Mouse (Mus musculus): ENCODE results near the gene Rnaseh2c.

Rnaseh2c gene

DNA sequence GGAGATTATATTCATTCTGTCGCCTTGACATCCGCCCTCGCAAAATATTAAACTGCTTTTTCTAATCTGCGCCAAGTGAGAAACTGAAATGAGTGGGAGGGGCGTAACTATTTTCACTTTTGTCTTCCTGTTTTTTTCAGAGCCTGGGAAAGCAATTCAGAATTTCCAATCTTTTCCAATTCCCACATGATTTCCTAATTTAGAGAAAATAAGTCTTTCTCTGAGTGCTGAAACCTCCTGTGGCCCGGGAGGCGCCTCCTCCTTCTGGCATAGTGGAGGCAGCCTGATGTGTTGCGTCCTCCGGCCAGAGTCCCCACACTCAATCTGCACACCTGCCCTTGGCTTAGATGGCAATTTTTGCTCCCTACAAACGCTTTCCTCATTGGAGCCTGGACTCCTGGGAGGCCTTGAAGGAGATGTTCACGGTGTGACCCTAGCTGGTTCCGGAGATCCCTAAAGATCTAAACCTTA, 34.9 kb downstream of the Rnaseh2c start:
- DNase-seq (ENCODE audit: low read depth) = no peak

DNA sequence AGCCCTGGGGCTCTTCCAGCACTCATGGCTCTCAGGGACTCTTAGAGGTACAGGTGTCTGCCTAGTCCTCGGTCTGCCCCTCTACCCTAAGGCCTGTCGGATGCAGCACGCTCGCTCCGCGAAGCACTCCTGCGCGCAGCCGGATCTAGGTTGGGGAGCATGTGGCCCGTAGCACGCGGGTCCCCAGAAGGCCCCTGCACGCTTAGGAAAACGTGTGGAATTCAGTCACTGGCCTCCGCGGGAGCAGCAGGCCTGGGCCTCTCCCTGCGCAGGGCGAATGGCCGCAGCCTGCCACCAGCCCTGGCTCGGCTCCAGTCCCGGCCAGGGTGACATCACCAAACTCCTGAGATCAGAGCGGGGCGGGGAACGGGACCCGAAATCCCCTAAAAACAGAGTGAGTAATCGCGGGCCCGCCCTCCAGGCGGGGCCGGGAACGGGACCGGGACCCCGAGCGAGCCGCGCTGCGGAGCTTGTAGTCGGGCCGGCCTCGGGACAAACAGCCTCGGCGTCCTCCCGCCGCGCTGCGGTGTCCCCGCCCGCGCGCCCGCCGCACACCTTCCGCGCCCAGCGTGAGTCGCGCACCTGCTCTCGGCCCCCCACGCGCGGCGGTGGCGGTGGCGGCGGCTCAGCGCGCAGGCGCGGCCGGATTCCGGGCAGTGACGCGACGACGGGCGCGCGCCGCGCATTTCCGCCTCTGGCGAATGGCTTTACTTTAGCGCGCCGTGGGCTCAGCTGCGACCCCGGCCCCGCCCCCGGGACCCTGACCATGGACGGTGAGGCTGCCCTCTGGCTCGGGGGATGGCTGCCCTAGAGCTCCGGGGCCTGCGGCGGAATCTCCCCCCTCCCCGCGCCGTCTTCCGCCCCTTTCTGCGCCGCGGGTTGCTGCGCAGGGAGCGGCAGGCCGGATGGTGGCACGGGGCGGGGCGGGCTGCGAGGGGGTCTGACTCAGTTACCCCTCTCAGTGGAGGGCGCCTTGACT, 35.7 kb downstream of the Rnaseh2c start, which contains the start of gene Rela:
Rela (plus strand) TSS at position 415 of the 979 bp plus-strand sequence.
- peak; percentile 85 for DNase-seq (ENCODE audit: low read depth)

DNA sequence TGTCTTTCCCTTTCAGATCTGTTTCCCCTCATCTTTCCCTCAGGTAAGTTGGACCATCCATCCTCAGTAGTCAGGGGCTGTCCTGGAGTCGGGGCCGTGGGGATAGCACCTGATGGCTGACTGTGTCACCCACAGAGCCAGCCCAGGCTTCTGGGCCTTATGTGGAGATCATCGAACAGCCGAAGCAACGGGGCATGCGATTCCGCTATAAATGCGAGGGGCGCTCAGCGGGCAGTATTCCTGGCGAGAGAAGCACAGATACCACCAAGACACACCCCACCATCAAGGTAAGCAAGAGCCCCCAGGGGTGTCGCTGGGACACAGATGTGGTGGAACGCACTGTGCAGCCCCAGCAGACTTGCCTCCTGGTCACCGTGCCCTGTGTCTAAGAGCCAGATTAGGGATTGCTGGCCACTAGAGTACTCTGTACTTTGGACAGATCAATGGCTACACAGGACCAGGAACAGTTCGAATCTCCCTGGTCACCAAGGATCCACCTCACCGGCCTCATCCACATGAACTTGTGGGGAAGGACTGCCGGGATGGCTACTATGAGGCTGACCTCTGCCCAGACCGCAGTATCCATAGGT, 36.8 kb downstream of the Rnaseh2c start:
- DNase-seq (ENCODE audit: low read depth) = no peak

DNA sequence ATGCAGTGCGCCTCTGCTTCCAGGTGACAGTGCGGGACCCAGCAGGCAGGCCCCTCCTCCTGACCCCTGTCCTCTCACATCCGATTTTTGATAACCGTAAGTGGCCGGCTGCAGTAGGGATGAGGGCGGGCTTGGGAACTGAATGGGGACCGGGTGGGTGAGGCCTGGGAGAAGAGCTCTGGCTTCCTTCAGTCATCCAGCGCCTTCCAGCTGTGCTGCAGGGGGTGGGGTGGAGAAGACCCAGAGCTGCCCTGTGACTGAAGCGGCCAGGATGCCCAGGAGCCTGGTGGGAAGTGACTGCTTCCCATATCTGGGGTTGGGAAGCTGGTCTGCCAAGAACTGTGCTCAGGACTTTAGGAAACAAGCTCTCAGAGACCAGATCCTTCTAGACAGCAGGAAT, 38.7 kb downstream of the Rnaseh2c start:
- no peak for DNase-seq (ENCODE audit: low read depth)

DNA sequence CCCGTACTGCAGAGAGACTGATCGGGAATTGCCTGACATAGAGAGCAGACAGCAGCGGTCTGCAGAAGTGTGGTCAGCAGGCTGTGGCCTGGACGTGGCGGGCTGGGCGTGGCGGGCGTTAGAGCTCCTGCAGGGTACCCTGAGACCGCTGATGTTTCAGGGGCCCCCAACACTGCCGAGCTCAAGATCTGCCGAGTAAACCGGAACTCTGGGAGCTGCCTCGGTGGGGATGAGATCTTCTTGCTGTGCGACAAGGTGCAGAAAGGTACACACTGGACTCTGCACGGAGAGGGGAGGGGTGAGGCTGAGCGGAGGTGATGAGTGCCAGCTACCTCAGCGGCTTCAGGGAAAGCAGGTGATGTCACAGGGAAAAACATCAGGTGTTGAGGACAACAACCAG, 39.3 kb downstream of the Rnaseh2c start:
- DNase-seq (ENCODE audit: low read depth) = no peak

DNA sequence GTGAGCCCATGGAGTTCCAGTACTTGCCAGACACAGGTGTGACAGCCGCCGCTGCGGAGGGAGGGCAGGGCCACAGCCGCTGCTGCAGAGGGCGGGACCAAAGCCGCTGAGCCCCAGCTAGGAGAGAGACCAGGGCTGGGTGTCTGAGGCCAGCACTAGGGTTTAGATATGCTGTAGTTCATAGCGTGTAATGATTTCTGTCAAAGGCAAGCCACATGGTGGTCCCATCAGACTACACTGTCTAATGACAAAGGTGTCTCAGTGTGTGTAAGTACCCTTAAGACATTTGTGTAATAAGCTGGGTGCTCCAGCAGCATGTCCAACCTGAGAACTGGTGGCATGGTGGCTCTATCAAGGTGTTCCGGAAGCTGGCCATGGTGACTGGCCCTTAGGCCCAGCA, 40.0 kb downstream of the Rnaseh2c start:
- no peak for DNase-seq (ENCODE audit: low read depth)

DNA sequence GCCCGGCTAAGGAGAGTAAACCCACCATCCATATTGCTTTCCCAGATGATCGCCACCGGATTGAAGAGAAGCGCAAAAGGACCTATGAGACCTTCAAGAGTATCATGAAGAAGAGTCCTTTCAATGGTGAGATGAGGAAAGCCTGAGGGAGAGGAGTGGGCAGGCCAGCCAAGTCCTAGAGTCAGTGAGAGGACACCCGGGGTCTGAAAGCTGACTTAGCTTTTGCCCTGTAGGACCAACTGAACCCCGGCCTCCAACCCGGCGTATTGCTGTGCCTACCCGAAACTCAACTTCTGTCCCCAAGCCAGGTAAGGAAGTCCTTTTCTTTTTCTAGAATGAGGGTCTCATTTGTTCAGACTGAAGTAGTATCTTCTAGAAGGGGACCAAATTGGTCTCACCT, 43.6 kb downstream of the Rnaseh2c start:
- no peak for DNase-seq (ENCODE audit: low read depth)

DNA sequence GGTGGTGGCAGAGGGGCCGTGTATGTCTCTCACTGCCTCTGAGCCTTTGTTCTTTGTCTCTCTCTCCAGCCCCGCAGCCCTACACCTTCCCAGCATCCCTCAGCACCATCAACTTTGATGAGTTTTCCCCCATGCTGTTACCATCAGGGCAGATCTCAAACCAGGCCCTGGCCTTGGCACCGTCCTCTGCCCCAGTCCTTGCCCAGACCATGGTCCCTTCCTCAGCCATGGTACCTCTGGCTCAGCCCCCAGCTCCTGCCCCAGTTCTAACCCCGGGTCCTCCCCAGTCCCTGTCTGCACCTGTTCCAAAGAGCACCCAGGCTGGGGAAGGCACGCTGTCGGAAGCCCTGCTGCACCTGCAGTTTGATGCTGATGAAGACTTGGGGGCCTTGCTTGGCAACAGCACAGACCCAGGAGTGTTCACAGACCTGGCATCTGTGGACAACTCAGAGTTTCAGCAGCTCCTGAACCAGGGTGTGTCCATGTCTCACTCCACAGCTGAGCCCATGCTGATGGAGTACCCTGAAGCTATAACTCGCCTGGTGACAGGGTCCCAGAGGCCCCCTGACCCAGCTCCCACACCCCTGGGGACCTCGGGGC, 45.2 kb downstream of the Rnaseh2c start:
- no peak for DNase-seq (ENCODE audit: low read depth)

DNA sequence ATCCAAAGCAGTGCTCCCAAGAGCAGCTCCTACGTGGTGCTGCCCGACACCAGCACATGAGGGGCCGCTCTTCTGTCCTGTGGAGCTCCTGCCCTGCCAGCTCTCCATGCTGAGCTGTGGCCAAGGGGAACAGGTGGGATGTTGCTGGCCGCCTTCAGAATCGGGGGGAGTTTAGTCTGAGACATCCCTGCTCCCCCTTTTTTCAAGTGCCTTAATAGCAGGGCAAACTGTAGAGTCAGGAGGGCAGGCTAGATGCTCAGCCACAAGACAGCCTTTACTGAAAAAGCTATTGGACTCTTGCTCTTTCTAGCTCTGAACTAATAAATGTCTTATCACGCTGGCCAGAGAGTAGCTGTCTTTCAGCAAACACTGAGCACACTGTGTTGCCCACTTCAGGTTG, 46.1 kb downstream of the Rnaseh2c start:
- DNase-seq (ENCODE audit: low read depth) = no peak

DNA sequence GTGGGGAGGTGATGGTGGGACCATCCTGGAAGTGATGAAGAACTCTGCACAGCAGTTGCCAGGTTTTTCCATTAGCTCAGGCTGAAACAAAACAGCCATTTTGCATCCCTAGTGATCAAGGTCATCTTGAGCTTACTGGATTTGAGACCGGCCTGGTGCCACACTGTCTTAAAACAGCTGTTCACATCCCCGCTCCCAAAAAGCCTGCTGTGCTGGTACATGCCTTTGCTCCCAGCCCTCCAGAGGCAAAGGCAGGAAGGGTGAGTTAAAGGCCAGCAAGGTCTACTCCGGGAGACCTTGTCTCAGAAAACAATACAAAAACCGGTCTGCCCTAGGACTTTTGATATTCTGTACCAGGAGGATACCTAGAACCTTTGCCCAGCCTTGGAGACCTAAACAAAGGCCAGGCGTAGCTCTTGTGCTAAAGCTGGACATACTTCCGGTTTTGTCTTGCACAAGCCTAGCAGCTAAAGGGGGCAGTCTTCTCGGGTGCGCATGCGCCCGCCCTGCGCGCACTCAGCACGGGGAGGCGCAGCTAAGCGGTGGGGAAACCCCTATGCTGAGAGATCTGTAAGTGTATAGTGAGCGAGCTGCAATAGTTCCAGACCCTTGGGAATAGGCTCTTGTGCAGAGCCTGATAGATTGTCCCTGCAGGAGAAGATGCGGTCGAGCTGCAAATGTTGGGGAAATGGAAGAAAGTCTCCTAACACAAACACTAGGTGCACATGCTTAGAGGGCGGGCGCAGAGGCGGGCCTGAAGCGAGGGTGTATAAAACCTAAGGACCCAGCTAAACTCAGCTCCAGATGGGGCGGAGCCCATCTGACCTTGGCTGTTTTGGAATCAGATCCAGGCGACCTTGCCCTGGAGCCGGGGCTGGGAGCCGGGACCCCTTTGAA, 47.0 kb downstream of the Rnaseh2c start:
- DNase-seq (ENCODE audit: low read depth) = peak; percentile 74

DNA sequence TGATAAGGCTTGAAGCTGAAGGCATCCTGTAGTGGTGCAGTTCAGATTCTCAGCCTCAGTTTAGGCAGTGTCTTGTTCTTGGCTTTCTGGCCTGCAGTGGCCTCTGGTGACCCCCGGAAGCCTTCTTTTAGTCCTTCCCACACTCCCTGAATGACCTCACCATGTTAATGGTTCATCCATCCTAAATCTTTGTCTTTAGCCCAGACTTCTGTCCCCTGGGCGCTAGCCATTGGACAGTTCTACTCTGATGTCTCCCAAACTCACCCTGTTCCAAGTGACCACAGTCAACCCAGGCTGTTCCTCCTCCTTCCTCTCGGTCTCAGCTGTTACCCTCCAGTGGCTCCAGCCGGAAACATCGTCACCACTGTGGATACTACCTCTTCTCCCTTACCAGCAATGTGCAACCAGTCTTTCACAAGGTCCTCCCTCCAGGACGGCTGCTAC, 47.6 kb downstream of the Rnaseh2c start:
- no peak for DNase-seq (ENCODE audit: low read depth)

DNA sequence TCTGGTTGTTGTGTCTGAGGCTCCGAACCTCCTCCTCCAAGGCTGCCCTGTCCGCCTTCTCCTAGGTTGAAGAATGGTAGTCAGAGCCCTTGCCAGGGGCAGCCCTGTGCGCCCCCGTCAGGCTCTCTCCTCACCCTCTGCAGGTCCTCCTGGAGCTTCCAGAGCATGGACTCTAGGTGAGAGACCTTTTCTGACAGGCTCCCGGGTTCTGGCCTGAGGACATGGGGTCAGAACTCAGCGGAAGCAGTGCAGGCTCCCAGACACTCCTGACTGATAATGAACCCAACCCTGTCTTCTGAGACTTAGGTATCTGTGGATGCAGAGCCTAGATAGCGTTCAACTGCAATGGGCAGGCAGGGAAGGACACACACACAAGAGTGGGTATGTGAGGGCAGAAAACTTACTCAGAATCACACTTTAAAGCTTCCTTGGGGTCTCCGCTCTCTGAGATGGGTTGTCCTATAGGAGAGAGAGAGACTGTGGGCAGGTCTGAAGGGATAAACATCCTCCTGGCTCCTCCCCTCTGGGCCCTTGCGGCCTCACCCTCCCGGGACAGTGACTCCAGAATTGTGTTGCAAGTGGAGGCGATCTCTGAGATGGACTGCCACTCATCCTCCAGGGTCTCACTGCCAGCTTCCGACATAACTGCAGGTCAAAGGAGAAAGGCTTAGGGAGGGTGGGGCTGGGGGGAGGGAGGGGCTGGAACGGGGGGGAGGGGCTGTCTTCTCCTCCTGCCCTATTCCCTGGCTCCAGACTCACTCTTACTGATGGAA, 50.0 kb downstream of the Rnaseh2c start:
- DNase-seq (ENCODE audit: low read depth) = no peak

DNA sequence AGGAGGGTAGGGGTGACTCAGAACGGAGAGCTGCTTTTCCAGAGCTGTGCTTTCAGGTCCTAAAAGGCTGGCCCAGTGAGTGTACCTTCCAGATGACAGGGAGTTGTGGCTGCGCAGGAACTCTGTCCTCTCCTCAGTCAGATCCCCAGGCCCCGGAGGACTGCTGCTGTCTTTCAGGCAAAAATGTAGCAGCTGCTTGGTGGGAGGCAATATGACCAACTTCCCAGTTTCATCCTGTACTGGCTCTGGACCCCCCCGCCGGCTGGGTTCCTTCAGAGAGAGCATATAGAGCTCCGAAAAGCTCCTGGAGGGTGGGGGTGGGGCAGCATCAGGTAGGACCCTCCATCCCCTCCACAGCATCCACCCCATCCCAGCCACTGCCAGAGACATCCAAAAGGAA, 50.9 kb downstream of the Rnaseh2c start:
- no peak for DNase-seq (ENCODE audit: low read depth)

DNA sequence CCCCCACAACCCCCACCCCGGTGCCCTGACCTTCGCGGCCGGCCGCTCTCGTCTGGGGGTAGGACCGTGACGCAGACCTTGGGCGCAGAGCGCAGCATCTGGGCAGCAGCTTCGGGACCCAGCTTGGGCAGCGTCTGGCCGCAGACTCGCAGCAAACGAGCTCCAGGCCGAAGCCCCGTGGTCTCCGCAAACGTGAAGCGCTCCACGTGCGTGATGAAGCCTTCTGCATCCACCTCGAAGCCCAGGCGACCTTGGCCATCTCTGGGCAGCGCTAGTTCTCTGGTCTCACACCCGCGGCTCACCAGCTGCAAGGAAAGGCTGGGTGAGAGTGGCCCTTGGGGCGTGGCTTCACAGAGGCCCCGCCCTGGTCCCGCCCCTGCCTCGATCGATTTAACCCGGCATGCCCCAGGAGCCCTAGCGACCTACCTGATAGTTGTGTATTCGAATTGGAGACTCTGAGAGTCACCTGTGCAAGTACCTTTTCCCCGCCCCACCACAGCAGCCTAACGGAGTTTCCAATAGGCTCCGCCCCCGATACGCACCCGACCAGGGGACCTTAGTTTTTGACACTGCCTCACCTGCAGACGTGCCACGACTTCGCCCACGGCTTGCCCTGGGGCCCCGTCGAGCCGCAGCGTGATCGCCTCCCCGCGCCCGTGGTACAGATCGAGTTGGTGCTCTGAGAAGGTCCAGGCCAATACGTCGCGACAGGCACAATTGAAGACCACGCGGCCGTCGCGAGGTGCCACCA, 52.5 kb downstream of the Rnaseh2c start:
- DNase-seq (ENCODE audit: low read depth) = no peak

DNA sequence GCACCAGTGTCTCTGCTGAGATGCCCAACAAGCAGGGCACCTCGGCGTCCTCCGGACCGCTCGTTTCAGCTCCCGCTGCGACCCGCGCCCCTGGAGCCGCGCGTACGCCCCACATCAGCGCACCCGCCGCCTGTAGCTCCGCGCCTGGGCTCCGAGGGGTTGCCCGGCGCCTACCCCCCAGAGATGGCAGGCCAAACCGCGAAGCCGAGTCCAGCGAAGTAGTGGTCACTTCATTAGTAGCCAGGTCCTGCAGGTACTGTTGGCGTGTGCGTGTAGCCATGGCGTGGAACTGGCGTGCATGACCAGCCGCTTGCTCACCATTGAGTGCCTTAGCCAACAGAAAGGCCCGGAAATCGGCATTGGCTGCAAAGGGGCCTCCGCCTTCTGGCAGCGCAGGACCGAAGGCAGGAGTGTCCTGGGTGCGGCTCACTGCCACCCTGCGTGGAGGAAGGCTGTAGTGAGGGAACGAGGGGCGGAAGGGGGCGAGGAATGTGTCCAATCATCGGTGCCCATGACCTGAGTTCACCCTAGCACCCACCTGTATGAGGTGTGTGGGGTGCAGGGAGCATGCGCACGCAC, 53.1 kb downstream of the Rnaseh2c start:
- no peak for DNase-seq (ENCODE audit: low read depth)
